Mouse (Mus musculus): ENCODE results near the gene Kctd4. TPM values are rescaled to one million over a fixed set of nuclear protein-coding genes. Genes with fewer than 3 reads are reported as not detected.
A peak's percentile ranks its signal among the peaks of the same experiment; 100 is the strongest.

The Kctd4 gene
- total RNA-seq, 2 experiments from 2014 or later = not detected

- no peak for DNase-seq (ENCODE audit: low spot score)
Measured at GRCm38 (mm10) chr14:75990936-75991335, 36.1 kb downstream of the Kctd4 start.

GRCm38 (mm10) chr14:75992371-75992770, 37.6 kb downstream of the Kctd4 start:
- DNase-seq (ENCODE audit: low spot score) = no peak

GRCm38 (mm10) chr14:75998082-75998481, 43.3 kb downstream of the Kctd4 start:
- no peak for DNase-seq (ENCODE audit: low spot score)

DNA sequence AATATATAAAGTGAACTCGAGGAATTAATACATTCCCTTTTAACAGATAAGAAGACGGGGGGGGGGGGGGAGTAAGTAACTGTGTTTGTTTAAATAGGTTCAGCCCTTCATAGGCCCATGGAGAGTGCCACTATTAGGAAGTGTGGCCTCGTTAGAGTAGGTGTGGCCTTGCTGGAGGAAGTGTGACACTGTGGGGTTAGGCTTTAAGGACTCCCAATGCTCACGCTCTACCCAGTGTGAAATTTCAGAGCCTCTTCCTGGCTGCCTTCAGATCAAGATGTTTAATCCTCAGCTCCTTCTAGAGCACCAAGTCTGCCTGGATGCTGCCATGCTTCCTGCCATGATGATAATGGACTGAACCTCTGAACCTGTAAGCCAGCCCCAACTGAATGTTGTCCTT, 47.0 kb downstream of the Kctd4 start:
- no peak for DNase-seq (ENCODE audit: low spot score)

- no peak for DNase-seq (ENCODE audit: low spot score)
Measured at GRCm38 (mm10) chr14:76005011-76005410, 50.2 kb downstream of the Kctd4 start.

DNA sequence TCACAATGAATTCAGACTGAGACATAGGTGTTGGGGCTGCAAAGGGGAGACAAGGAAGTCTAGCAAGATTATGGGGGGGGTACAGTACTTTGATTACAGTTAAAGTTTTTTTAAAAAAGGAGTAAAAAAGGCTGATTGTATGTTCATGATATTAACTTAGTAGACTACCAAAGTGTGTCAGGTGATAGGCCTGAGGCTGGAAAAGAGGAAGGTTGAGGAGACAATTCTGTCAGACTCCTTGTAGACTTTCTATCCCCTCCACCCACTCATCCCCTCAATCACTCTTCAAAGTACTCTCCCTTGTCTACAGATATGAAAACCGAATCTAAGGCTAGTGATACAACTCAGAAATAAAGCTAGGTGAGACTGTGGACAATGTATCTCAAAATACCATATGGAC, 53.4 kb downstream of the Kctd4 start:
- no peak for DNase-seq (ENCODE audit: low spot score)

- no peak for DNase-seq (ENCODE audit: low spot score)
Measured at GRCm38 (mm10) chr14:76009185-76009584, 54.4 kb downstream of the Kctd4 start.

DNA sequence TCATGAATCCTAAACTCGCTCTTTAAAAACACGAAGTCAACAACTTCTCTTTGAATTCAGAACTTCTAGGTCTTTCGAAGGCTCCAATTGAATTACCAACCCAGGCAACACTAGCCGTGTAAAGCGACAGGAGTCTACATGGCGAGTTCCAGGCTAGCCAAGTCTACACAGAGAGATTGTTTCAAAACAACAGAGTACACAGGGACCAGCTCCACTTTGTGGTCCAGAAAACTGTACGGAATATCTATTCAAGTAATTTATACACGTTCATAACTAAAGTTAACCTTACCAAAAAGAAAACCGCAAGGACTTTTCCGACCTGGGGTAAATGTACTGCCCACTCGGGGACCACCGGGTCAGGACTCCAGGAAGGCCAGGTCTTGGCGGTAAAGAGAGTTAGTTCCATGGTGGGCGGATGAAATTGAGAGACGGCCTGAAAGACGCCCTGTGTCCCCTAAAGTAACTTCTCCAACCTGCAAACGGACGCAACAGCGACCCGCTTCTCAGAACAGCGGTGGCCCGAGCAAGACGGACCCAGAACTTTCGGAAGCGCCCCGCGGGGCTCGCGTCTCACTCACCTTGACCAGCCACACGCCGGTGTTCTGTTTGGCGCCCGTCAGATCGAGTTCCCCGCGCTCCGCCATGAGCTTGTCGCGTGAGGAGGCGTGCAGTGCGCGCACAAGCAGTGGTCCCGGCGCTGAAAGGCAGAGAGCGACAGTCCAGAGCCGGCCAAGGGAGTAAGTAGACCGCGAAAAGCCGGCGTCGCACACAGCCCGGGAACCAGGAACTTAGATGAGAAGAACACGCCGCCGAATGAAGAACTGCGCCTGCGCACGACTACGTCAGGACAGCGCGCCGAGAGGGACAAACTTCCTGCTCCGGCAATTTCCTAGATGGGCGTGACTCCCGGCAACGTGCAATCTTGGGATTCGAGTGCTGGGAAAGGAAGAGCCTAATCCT, 55.6 kb downstream of the Kctd4 start, which contains the start of gene Gtf2f2:
Gtf2f2 (minus strand) TSS at position 764 of the 960 bp plus-strand sequence.
- DNase-seq (ENCODE audit: low spot score) = peak; percentile 95

DNA sequence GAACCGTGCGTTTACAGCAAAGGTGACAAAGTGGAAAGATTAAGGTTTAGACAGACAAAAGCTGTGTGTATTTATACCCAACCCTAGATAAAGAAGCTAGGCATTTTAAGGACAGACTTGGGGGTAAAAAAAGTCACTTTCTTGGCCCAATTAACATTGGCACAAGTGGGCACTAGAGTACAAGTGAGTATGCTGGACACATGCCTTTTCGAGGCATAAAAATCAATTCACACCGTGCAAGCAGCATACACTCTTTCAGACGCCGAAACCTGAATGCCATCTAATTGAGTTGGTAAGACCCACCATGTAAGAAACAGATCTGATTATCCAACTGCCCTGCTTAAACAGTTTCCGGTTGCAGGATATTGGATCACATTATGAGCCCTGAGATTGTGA, 56.3 kb downstream of the Kctd4 start:
- no peak for DNase-seq (ENCODE audit: low spot score)

- no peak for DNase-seq (ENCODE audit: low spot score)
Measured at GRCm38 (mm10) chr14:76014331-76014730, 59.5 kb downstream of the Kctd4 start.

Other genes with a start within 250 kb of the Kctd4 start
- gene Cog3, start 200.5 kb upstream of the Kctd4 start, total RNA-seq (2021) = 1 to 10 TPM; 7.3 to 8.1 TPM
- 1 to 10 TPM; 6.6 to 9.2 TPM for gene Slc25a30, start 168.0 kb upstream of the Kctd4 start, total RNA-seq (2021)
- gene Tpt1, start 109.9 kb upstream of the Kctd4 start, total RNA-seq (2021) = 1,000 to 10,000 TPM; 3,564 to 3,853 TPM
- 10 to 100 TPM; 11.9 to 13.1 TPM for gene Gtf2f2, start 55.9 kb downstream of the Kctd4 start, total RNA-seq (2021)
- 1 to 10 TPM; 6.1 to 6.5 TPM for gene Gpalpp1, start 155.8 kb downstream of the Kctd4 start, total RNA-seq (2021)
- 1 to 10 TPM; 3.2 to 3.8 TPM for gene Nufip1, start 155.9 kb downstream of the Kctd4 start, total RNA-seq (2021)

All from gastrocnemius, adult 18-20 months (tissue).